Mouse (Mus musculus): ENCODE data around the gene Pacrg.

The Pacrg gene

GRCm38 (mm10) chr17:10493124-10493523 is 347.0 kb downstream of the Pacrg start:
- no peak for DNase-seq (ENCODE audit: low spot score in 2 of 2)

GRCm38 (mm10) chr17:10490374-10491169 is 349.5 kb downstream of the Pacrg start:
- DNase-seq (ENCODE audit: low spot score in 2 of 2) = no peak

- no peak for DNase-seq (ENCODE audit: low spot score in 2 of 2)
Observed at GRCm38 (mm10) chr17:10488873-10489272, 351.2 kb downstream of the Pacrg start.

GRCm38 (mm10) chr17:10483945-10484546 is 356.1 kb downstream of the Pacrg start:
- no peak for DNase-seq (ENCODE audit: low spot score in 2 of 2)

GRCm38 (mm10) chr17:10481081-10481480 is 359.0 kb downstream of the Pacrg start:
- DNase-seq (ENCODE audit: low spot score in 2 of 2) = no peak

GRCm38 (mm10) chr17:10479020-10479707 is 360.9 kb downstream of the Pacrg start:
- no peak for DNase-seq (ENCODE audit: low spot score in 2 of 2)

GRCm38 (mm10) chr17:10478377-10478776 is 361.7 kb downstream of the Pacrg start:
- no peak for DNase-seq (ENCODE audit: low spot score in 2 of 2)

- DNase-seq (ENCODE audit: low spot score in 2 of 2) = no peak
Observed at GRCm38 (mm10) chr17:10476807-10477206, 363.3 kb downstream of the Pacrg start.

- no peak for DNase-seq (ENCODE audit: low spot score in 2 of 2)
Observed at GRCm38 (mm10) chr17:10474972-10475371, 365.1 kb downstream of the Pacrg start.

GRCm38 (mm10) chr17:10473826-10474384 is 366.2 kb downstream of the Pacrg start:
- no peak for DNase-seq (ENCODE audit: low spot score in 2 of 2)

GRCm38 (mm10) chr17:10473175-10473574 is 366.9 kb downstream of the Pacrg start:
- no peak for DNase-seq (ENCODE audit: low spot score in 2 of 2)

- no peak for DNase-seq (ENCODE audit: low spot score in 2 of 2)
Observed at GRCm38 (mm10) chr17:10469874-10470568, 370.1 kb downstream of the Pacrg start.

- no peak for DNase-seq (ENCODE audit: low spot score in 2 of 2)
Observed at GRCm38 (mm10) chr17:10467102-10467501, 373.0 kb downstream of the Pacrg start.

- DNase-seq (ENCODE audit: low spot score in 2 of 2) = no peak
Observed at GRCm38 (mm10) chr17:10465467-10465866, 374.6 kb downstream of the Pacrg start.

- no peak for DNase-seq (ENCODE audit: low spot score in 2 of 2)
Observed at GRCm38 (mm10) chr17:10464700-10465099, 375.4 kb downstream of the Pacrg start.

- DNase-seq (ENCODE audit: low spot score in 2 of 2) = no peak
Observed at GRCm38 (mm10) chr17:10463626-10464025, 376.5 kb downstream of the Pacrg start.

GRCm38 (mm10) chr17:10460916-10461315 is 379.2 kb downstream of the Pacrg start:
- no peak for DNase-seq (ENCODE audit: low spot score in 2 of 2)

GRCm38 (mm10) chr17:10458743-10459142 is 381.4 kb downstream of the Pacrg start:
- DNase-seq (ENCODE audit: low spot score in 2 of 2) = no peak

- no peak for DNase-seq (ENCODE audit: low spot score in 2 of 2)
Observed at GRCm38 (mm10) chr17:10456409-10456808, 383.7 kb downstream of the Pacrg start.

- DNase-seq (ENCODE audit: low spot score in 2 of 2) = no peak
Observed at GRCm38 (mm10) chr17:10455961-10456360, 384.1 kb downstream of the Pacrg start.

- no peak for DNase-seq (ENCODE audit: low spot score in 2 of 2)
Observed at GRCm38 (mm10) chr17:10454406-10454805, 385.7 kb downstream of the Pacrg start.

- DNase-seq (ENCODE audit: low spot score in 2 of 2) = no peak
Observed at GRCm38 (mm10) chr17:10452801-10453200, 387.3 kb downstream of the Pacrg start.
